Mouse (Mus musculus) cerebellum, postnatal 10 days (tissue): ENCODE data around the gene Tma7.

Experiments
- DNase-seq, 2 experiments: peaks; one replicate each; pipeline ENCODE4 v3.0.0; 2021; ENCODE audit warnings: mixed read lengths in 2 of 2

Gene Tma7

GRCm38 (mm10) chr9:109039681-109040080 lies 42.7 kb downstream of the Tma7 start:
- DNase-seq, result no peak

GRCm38 (mm10) chr9:109038901-109039364 lies 43.5 kb downstream of the Tma7 start:
- DNase-seq, result peak; percentile 69 to 77

GRCm38 (mm10) chr9:109038086-109038895 lies 44.1 kb downstream of the Tma7 start, which contains the start of gene Shisa5:
Gene Shisa5 (plus strand): TSS chr9:109038565.
- DNase-seq, result peak; percentile 69 to 77

- no peak for DNase-seq
Observed at GRCm38 (mm10) chr9:109032435-109032834, 50.0 kb downstream of the Tma7 start.

GRCm38 (mm10) chr9:109031686-109032085 lies 50.7 kb downstream of the Tma7 start:
- DNase-seq, result no peak

GRCm38 (mm10) chr9:109031001-109031400 lies 51.4 kb downstream of the Tma7 start:
- DNase-seq, result no peak

GRCm38 (mm10) chr9:109030312-109030711 lies 52.1 kb downstream of the Tma7 start:
- no peak for DNase-seq

- DNase-seq, result no peak
Observed at GRCm38 (mm10) chr9:109028919-109029318, 53.5 kb downstream of the Tma7 start.

GRCm38 (mm10) chr9:109028421-109028820 lies 54.0 kb downstream of the Tma7 start:
- no peak for DNase-seq

GRCm38 (mm10) chr9:109027521-109027920 lies 54.9 kb downstream of the Tma7 start:
- peak; percentile 72 to 77 for DNase-seq
